14 mouse cellular contexts compared by ENCODE assay signal in the genomic region with DNA sequence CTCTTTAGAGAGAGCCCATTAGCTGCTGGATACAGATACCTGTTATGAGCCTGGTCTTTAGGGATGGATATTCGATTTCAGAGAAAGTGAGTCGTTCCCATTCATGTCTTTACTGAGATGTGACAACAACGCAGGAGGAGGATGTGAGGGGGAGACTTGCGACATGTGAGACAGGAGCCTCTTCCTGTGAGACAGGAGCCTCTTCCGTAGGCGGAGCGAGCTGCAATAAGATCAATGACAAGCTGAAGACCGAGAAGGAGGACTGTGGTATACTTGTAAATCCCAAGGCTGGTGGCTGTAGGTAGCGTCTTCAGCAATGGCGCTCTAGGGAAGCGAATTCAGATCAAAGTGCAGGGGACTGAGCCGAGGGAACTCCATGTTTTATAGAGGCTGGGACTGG. TPM values are rescaled to one million over a fixed set of nuclear protein-coding genes. Genes with fewer than 3 reads are reported as not detected.
DNase-seq lines count a peak whose midpoint lies in the region; ATAC-seq lines count a peak whose summit lies in the region.
"Had no signal": no experiment of that assay in that cellular context is flagged by ENCODE, and none has a peak within 500 bp of the region (broad histone marks: within the 10 kb centered on the region; RNA-seq: fewer than 3 reads in every experiment).

No protein-coding gene starts in this region.

- no peaks in the 10 kb centered on the region for H3K36me3 ChIP-seq in kidney, embryonic 16.5 days (ENCODE audit: insufficient read depth, low read length)
- no peaks in the 10 kb centered on the region for H3K36me3 ChIP-seq in liver, embryonic 11.5 days (ENCODE audit: control insufficient read depth, insufficient read depth, low read length)
- H3K36me3 ChIP-seq: hindbrain, embryonic 10.5 days; limb, embryonic 13.5 days; midbrain, embryonic 12.5 days had no signal

- no peak for DNase-seq in kidney, adult 11 months
- no peak for DNase-seq in liver, embryonic 11.5 days (ENCODE audit: low spot score)
- DNase-seq in thymus, postnatal 14 days: peak; percentile 60
- no peak for DNase-seq in natural killer cell, adult 2 months (ENCODE audit: low spot score in 2 of 2)
- DNase-seq in urinary bladder, postnatal 25 days (ENCODE audit: low spot score): no peak
- DNase-seq: heart, adult 2 months; kidney, adult 9 months had no signal

- peaks cover 7% of the 10 kb centered on the region for H3K4me1 ChIP-seq in kidney, embryonic 16.5 days (ENCODE audit: insufficient read depth, low read length)
- no peaks in the 10 kb centered on the region; the same call in 1 of the 2 replicates for H3K4me1 ChIP-seq in liver, embryonic 11.5 days (replicated peaks; ENCODE audit: control insufficient read depth, insufficient read depth, low read length)

- no peaks in the 10 kb centered on the region for H3K9me3 ChIP-seq in kidney, embryonic 16.5 days (ENCODE audit: low read length)
- no peaks in the 10 kb centered on the region for H3K9me3 ChIP-seq in liver, embryonic 11.5 days (ENCODE audit: control insufficient read depth, low read length)
- H3K9me3 ChIP-seq: hindbrain, embryonic 10.5 days; limb, embryonic 13.5 days; midbrain, embryonic 12.5 days had no signal

- no peak for ATAC-seq in kidney, embryonic 16.5 days (ENCODE audit: low FRiP score, low TSS enrichment)
- peak; percentile 73 for ATAC-seq in activated CD4-positive, CD25-positive, alpha-beta regulatory T cell, adult 4 months
- no peak for ATAC-seq in liver, embryonic 11.5 days (replicated peaks; ENCODE audit: low FRiP score)

- no peak overlapping the region; the same call in 1 of the 2 replicates for H3K4me3 ChIP-seq in kidney, embryonic 16.5 days (ENCODE audit: low read length)
- H3K4me3 ChIP-seq in liver, embryonic 11.5 days (ENCODE audit: low read depth, low read length): no peak overlapping the region
- H3K4me3 ChIP-seq: heart, adult 2 months; hindbrain, embryonic 10.5 days; limb, embryonic 13.5 days; midbrain, embryonic 12.5 days had no signal

- H3K4me2 ChIP-seq in kidney, embryonic 16.5 days (replicated peaks; ENCODE audit: low read depth, low read length): peak overlapping the region; percentile 32; the same call in 1 of the 2 replicates
- peak overlapping the region; percentile 29 for H3K4me2 ChIP-seq in liver, embryonic 11.5 days
- H3K4me2 ChIP-seq: limb, embryonic 13.5 days; midbrain, embryonic 12.5 days had no signal

- no peak overlapping the region for H3K27ac ChIP-seq in kidney, embryonic 16.5 days (ENCODE audit: low read length)
- no peak overlapping the region for H3K27ac ChIP-seq in liver, embryonic 11.5 days (ENCODE audit: low read depth, low read length)
- H3K27ac ChIP-seq: heart, adult 2 months; hindbrain, embryonic 10.5 days; limb, embryonic 13.5 days; midbrain, embryonic 12.5 days had no signal

- H3K27me3 ChIP-seq in kidney, embryonic 16.5 days (ENCODE audit: insufficient read depth, low read length): peaks cover 15% of the 10 kb centered on the region; the same call in 1 of the 2 replicates
- peaks cover 5% of the 10 kb centered on the region for H3K27me3 ChIP-seq in liver, embryonic 11.5 days (replicated peaks; ENCODE audit: control insufficient read depth, insufficient read depth, low read length)

- WGBS in kidney, embryonic 16.5 days: 21% methylated on average over 12 of the region's 12 CpGs
- 20% methylated on average over 12 of the region's 12 CpGs for WGBS in liver, embryonic 11.5 days

- no peak overlapping the region for H3K9ac ChIP-seq in kidney, embryonic 16.5 days (replicated peaks; ENCODE audit: low read length)
- no peak overlapping the region for H3K9ac ChIP-seq in liver, embryonic 11.5 days (ENCODE audit: low read depth, low read length)
- H3K9ac ChIP-seq: limb, embryonic 13.5 days; midbrain, embryonic 12.5 days had no signal

RNA-seq across cellular contexts. Expression of a gene that starts 0.8 kb away (rescaled TPM):
- 0.12 TPM in 1 of 2 replicates, not detected in the other for polyA plus RNA-seq in kidney, embryonic 16.5 days (2015; fragmentation: Nextera tagmentation; extraction: Ambion mirVana)
- under 1 TPM; 0.15 TPM for polyA plus RNA-seq in activated CD4-positive, CD25-positive, alpha-beta regulatory T cell, adult 4 months (2017; shearing (Covaris generic))
- polyA plus RNA-seq in liver, embryonic 11.5 days (2014; fragmentation: Nextera tagmentation; extraction: Ambion mirVana): not detected in 2 replicates
- polyA plus RNA-seq: heart, adult 2 months; hindbrain, embryonic 10.5 days; limb, embryonic 13.5 days; lung, embryonic 16.5 days; midbrain, embryonic 12.5 days; small intestine, adult 2 months had no signal

RNA-seq across cellular contexts. Expression of a gene that starts 3.8 kb away (rescaled TPM):
- 10.5 and 12.5 TPM in 2 replicates for polyA plus RNA-seq in kidney, embryonic 16.5 days (2015; fragmentation: Nextera tagmentation; extraction: Ambion mirVana)
- polyA plus RNA-seq in activated CD4-positive, CD25-positive, alpha-beta regulatory T cell, adult 4 months (2017; shearing (Covaris generic)): 1 to 10 TPM; 4.9 to 6.1 TPM
- 4.7 and 5.5 TPM in 2 replicates for polyA plus RNA-seq in liver, embryonic 11.5 days (2014; fragmentation: Nextera tagmentation; extraction: Ambion mirVana)

RNA-seq across cellular contexts. Expression of a gene that starts 31.4 kb away (rescaled TPM):
- 161 and 169 TPM in 2 replicates for polyA plus RNA-seq in kidney, embryonic 16.5 days (2015; fragmentation: Nextera tagmentation; extraction: Ambion mirVana)
- polyA plus RNA-seq in activated CD4-positive, CD25-positive, alpha-beta regulatory T cell, adult 4 months (2017; shearing (Covaris generic)): 100 to 1,000 TPM; 109 to 114 TPM
- 161 and 179 TPM in 2 replicates for polyA plus RNA-seq in liver, embryonic 11.5 days (2014; fragmentation: Nextera tagmentation; extraction: Ambion mirVana)

RNA-seq across cellular contexts. Expression of a gene that starts 51.3 kb away (rescaled TPM):
- not detected in 2 replicates for polyA plus RNA-seq in kidney, embryonic 16.5 days (2015; fragmentation: Nextera tagmentation; extraction: Ambion mirVana)
- polyA plus RNA-seq in activated CD4-positive, CD25-positive, alpha-beta regulatory T cell, adult 4 months (2017; shearing (Covaris generic)): not detected
- polyA plus RNA-seq in liver, embryonic 11.5 days (2014; fragmentation: Nextera tagmentation; extraction: Ambion mirVana): not detected in 2 replicates
- polyA plus RNA-seq: heart, adult 2 months; hindbrain, embryonic 10.5 days; limb, embryonic 13.5 days; lung, embryonic 16.5 days; midbrain, embryonic 12.5 days; small intestine, adult 2 months had no signal

RNA-seq across cellular contexts. Expression of a gene that starts 53.6 kb away (rescaled TPM):
- polyA plus RNA-seq in kidney, embryonic 16.5 days (2015; fragmentation: Nextera tagmentation; extraction: Ambion mirVana): not detected in 2 replicates
- polyA plus RNA-seq in activated CD4-positive, CD25-positive, alpha-beta regulatory T cell, adult 4 months (2017; shearing (Covaris generic)): not detected
- not detected in 2 replicates for polyA plus RNA-seq in liver, embryonic 11.5 days (2014; fragmentation: Nextera tagmentation; extraction: Ambion mirVana)
- polyA plus RNA-seq: heart, adult 2 months; limb, embryonic 13.5 days; lung, embryonic 16.5 days; midbrain, embryonic 12.5 days; small intestine, adult 2 months had no signal
